Mouse (Mus musculus): ENCODE data around the gene Dync1i1.

Gene Dync1i1

DNA sequence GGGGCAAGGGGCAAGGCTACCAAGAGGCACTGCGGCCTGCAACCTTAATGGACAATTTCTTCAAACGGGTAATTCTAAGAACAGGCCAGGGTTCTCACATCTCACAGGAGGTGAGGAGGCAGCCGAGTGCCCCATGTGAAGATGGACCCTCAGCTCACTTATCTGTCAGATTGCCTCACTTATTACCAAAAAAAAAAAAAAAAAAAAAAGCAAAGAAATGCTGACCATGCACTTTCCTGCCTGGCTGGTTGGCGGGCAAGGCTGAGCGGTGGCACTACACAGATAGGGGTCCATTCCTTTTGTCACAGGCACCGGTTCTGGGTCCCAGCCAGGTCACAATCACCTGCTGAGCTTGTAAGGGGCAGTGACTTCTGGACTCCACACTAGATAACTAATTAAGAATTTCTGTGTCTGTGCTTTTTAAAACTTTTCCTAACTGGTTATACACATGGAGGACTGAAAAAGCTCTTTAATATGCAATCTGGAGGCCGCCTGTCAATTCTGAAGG is 350.6 kb downstream of the Dync1i1 start:
- no peak for DNase-seq

DNA sequence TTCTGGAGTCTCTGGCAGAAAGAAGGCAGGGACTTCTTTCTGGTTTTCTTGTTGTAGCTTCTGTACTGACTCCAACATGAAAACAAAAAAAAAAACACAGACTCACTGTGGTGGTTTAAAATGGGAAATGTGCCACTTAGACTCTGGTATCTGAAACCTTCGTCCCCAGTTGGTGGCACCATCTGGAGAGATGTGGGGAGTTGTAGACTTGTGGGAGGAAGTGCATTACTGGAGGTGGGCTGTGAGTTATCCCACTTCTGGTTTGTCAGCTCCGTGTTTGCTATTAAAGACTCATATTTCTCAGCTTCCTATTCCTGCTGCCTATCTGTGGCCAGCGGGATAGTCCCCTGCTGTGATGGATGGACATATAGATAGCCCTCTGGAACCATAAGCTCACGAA is 351.8 kb downstream of the Dync1i1 start:
- no peak for DNase-seq

Data from right cerebral cortex, postnatal 25 days (tissue).